Mouse (Mus musculus) effector memory CD4-positive, alpha-beta T cell, adult 7 months (primary cell): Measurements from ENCODE around the gene Adal. TPM values are rescaled to one million over a fixed set of nuclear protein-coding genes. Genes with fewer than 3 reads are reported as not detected.

Experiments used
- polyA plus RNA-seq: library from polyadenylated mRNA; unstranded; fragments of 100-300 nt; shearing (Covaris generic); gene quantifications from one replicate; pipeline ENCODE4 v1.2.1, GENCODE M21; 2017

Gene Adal
- 5.4 TPM for polyA plus RNA-seq

DNA sequence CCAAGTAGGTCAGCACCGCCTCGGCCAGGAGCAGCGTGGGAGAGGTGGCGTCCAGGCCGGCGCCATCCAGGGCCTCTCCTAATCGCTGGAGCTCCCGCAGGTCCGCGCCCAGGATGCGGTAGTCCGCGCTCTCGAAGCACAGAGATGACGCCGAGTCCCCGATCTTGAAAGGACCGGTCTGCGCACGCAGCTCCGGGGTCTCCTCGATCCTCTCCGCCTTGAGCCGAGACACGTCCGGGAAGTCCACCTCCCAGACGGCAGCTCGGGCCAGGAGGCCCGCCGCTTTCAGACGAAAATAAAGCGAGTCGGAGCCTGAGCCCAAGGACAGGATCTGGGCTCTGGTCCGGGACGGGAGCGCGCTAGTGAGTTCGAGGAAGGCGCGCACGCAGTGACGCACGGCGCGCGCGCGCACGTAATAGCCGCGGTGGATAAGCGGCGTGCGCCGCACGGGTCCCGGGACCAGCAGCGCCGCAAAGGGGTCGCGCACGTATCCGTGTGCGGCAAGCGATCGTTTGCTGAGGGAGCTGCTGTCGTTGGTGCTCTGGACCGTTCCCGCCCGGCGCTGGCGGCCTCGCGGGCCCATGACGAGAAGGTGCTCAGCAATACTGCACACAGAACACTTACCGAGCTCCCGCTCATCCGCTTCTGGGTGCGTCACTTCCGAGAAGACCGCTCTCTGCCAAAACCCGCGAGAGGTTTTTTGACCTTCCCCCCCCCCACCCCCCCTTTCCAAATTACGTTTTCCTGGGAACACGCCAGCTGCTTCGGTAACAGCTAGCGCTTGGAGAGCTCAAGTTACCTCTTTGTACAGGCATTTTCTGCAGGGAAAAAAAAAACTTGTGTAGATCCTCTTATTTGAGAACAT, at the start of gene Adal, which contains the start of gene Lcmt2:
TSS of gene Adal (plus strand) at position 411 of the 865 bp plus-strand sequence.
TSS of gene Lcmt2 (minus strand) at position 636 of the 865 bp plus-strand sequence.

DNA sequence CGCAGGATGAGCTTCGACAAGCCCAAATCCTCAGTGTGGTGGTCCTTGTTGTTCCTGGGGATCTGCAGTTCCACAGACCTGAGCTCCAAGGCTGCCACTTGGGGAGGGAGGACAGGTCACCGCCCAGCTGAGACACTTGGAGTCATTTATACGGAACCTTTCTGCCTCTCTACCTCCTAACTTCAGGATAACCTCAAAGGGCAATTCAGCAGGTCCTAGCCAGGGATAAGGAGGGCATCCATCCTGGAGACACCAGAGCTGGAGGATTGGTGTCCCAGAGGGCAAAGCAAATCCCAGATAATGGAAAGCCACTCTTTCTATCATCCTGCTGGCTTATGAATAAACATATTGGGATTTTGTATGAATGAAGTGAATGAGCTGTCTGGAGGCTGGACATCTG, 30.5 kb upstream of the Adal start, which contains the start of gene Tgm7:
TSS of gene Tgm7 (minus strand) at position 101 of the 400 bp plus-strand sequence.

DNA sequence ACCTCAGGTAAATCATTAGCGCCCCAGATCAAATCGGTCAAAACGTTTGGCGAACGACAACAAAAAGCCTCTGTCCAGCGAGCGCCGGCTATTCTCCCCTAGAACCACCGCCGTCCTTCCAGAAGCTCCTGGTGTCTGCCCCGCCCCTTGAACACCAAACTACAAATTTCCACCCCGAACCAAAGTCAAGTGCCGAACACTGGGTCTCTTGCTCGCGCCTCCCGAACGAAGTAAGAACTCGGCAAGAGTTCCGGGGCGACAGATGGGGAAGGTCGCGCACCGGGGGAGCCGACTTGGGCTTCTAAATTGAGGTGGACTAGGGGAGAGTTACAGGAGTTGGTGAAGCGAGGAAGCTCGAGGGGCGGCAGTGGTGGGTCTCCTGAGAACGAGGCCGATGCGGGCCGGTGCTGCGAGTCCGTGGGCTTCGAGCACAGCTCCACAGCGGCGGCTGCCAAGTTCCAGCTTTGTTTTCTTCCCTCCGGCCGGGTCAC, 30.3 kb downstream of the Adal start, which contains the start of gene Tubgcp4:
TSS of gene Tubgcp4 (plus strand) at position 174 of the 491 bp plus-strand sequence.

DNA sequence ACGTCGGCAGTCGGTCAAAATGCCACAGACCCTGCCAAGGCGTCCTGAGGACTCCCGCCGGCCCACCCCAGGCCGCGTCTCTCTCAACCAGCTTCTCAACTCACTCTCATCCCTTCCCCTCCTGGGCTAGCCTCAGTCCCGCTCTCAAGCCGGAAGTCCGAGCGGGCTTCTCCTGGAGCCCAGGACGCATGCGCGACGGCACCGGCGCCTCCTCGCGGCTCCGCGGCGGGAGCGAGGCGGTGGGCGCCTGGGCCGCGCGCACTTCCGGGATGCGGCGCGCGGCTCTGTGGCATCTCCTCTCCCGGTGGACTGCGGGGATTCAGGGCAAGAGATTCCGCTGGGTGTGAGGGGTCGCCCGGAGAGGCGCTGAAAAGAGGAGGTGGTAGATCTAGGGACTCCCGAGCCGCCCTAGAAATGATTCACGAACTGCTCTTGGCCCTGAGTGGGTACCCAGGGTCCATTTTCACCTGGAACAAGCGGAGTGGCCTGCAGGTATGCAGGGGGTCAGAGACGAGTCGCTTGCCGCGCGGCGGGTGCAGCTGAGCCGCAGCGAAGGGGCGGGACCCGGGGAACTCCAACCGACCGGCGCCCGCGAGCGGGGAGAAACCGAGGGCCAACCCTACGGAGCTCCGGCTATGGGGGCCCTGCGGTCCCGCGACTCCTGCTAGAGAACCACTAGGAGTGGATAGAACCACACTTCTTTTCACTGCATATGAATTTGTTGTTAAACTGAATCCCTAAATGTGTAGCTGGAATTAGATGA, 30.9 kb downstream of the Adal start, which contains the start of gene Zscan29:
TSS of gene Zscan29 (minus strand) at position 146 of the 763 bp plus-strand sequence.

Other genes with a start within 250 kb of the Adal start
- gene Ubr1, start 169.7 kb upstream of the Adal start, polyA plus RNA-seq, result 46.8 TPM
- gene Tmem62, start 163.4 kb upstream of the Adal start, polyA plus RNA-seq, result 21.4 TPM
- gene Ccndbp1, start 132.0 kb upstream of the Adal start, polyA plus RNA-seq, result 110 TPM
- 0.78 TPM for gene Epb42, start 103.4 kb upstream of the Adal start, polyA plus RNA-seq
- gene Tgm5, start 54.6 kb upstream of the Adal start, polyA plus RNA-seq, result not detected
- not detected for gene Tgm7, start 30.6 kb upstream of the Adal start, polyA plus RNA-seq
- gene Lcmt2, start 225 bp downstream of the Adal start, polyA plus RNA-seq, result 12.6 TPM
- 49.8 TPM for gene Tubgcp4, start 30.2 kb downstream of the Adal start, polyA plus RNA-seq
- 23.4 TPM for gene Zscan29, start 30.7 kb downstream of the Adal start, polyA plus RNA-seq
- gene Trp53bp1, start 131.0 kb downstream of the Adal start, polyA plus RNA-seq, result 65.7 TPM
- 0.85 TPM for gene Map1a, start 149.2 kb downstream of the Adal start, polyA plus RNA-seq
- 6.9 TPM for gene Ppip5k1, start 215.0 kb downstream of the Adal start, polyA plus RNA-seq
- 1.6 TPM for gene Ckmt1, start 217.3 kb downstream of the Adal start, polyA plus RNA-seq
- not detected for gene Strc, start 246.7 kb downstream of the Adal start, polyA plus RNA-seq